Mouse (Mus musculus) heart, adult 2 months (tissue): ENCODE data around the gene Gm13539.

Source experiments
- CTCF ChIP-seq: fragments of 200-600 bp; IDR thresholded peaks from 2 replicates; pipeline ENCODE4 v1.8.1; 2022; ENCODE audit warnings: antibody characterized with exemption, mild to moderate bottlenecking, moderate library complexity
- POLR2A ChIP-seq: fragments of 200-500 bp; IDR thresholded peaks from 2 replicates; pipeline ENCODE4 v1.6.1; 2011; ENCODE audit warnings: mild to moderate bottlenecking, low read depth, low read length, control low read depth; ENCODE audit not compliant: insufficient read depth

GRCm38 (mm10) chr2:25754201-25754600 is 27.9 kb upstream of the Gm13539 start:
- TF ChIP-seq POLR2A (no peak), CTCF (no peak)
